Mouse (Mus musculus) MEL (cell line): Measurements from ENCODE around the gene Nipa1.

Experiments
- CHD1 ChIP-seq: IDR thresholded peaks from 2 replicates; pipeline ENCODE4 v1.6.1; 2012; ENCODE audit warnings: low read depth, mild to moderate bottlenecking, inconsistent platforms, low read length, improper control_type of control experiment
- CTCF ChIP-seq, 3 experiments: IDR thresholded peaks in 2 of 3; conservative IDR thresholded peaks in 1 of 3; 2 replicates each; pipeline ENCODE4 v1.5.1; 2011 to 2012; ENCODE audit warnings: low read length in 3 of 3, low read depth in 2 of 3, mild to moderate bottlenecking in 2 of 3, improper control_type of control experiment in 1 of 3, inconsistent platforms in 1 of 3, mixed read lengths in 1 of 3, moderate library complexity in 1 of 3; ENCODE audit not compliant: control insufficient read depth in 1 of 3, insufficient read depth in 1 of 3, poor library complexity in 1 of 3, severe bottlenecking in 1 of 3
- E2F4 ChIP-seq: IDR thresholded peaks from 2 replicates; pipeline ENCODE4 v1.6.1; 2011; ENCODE audit warnings: low read depth, low read length, improper control_type of control experiment, borderline replicate concordance
- GABPA ChIP-seq: IDR thresholded peaks from 2 replicates; pipeline ENCODE4 v1.6.1; 2012; ENCODE audit warnings: low read depth, mild to moderate bottlenecking, inconsistent platforms, low read length, improper control_type of control experiment, moderate library complexity
- MAX ChIP-seq: IDR thresholded peaks from 2 replicates; pipeline ENCODE4 v1.6.1; 2011; ENCODE audit warnings: low read length, improper control_type of control experiment
- POLR2A ChIP-seq, 2 experiments: IDR thresholded peaks; 2 replicates each; pipeline ENCODE4 v1.6.1; 2011 to 2012; ENCODE audit warnings: low read length in 2 of 2, mild to moderate bottlenecking in 2 of 2, control low read depth in 1 of 2, improper control_type of control experiment in 1 of 2, low read depth in 1 of 2, moderate library complexity in 1 of 2; ENCODE audit not compliant: control insufficient read depth in 1 of 2, insufficient read depth in 1 of 2, poor library complexity in 1 of 2
- POLR2AphosphoS2 ChIP-seq: IDR thresholded peaks from 2 replicates; pipeline ENCODE4 v1.6.1; 2011; ENCODE audit warnings: low read length, improper control_type of control experiment
- POLR2AphosphoS5 ChIP-seq: IDR thresholded peaks from 2 replicates; pipeline ENCODE4 v1.6.1; 2012; ENCODE audit warnings: low read depth, borderline replicate concordance, mild to moderate bottlenecking, inconsistent platforms, low read length, moderate library complexity, mixed read lengths
- SMC3 ChIP-seq: IDR thresholded peaks from 2 replicates; pipeline ENCODE4 v1.6.1; 2011; ENCODE audit warnings: low read depth, low read length, improper control_type of control experiment
- USF1 ChIP-seq: IDR thresholded peaks from 2 replicates; pipeline ENCODE4 v1.6.1; 2014; ENCODE audit warnings: low read depth, mild to moderate bottlenecking, inconsistent platforms, low read length, improper control_type of control experiment, moderate library complexity

GRCm38 (mm10) chr7:55938341-55938740, 81.4 kb downstream of the Nipa1 start:
- no peak for TF ChIP-seq GABPA
- no peak for TF ChIP-seq POLR2A (IDR thresholded peaks at IDR 0.05; ENCODE audit: control insufficient read depth in 1 of 2, insufficient read depth in 1 of 2, low read depth in 1 of 2, low read length in 2 of 2, poor library complexity in 1 of 2)
- TF ChIP-seq CTCF (IDR thresholded peaks at IDR 0.05 in 2 of 3, conservative IDR thresholded peaks at IDR 0.05 in 1 of 3; ENCODE audit: control insufficient read depth in 1 of 3, insufficient read depth in 1 of 3, low read depth in 2 of 3, low read length in 3 of 3, poor library complexity in 1 of 3, severe bottlenecking in 1 of 3): no peak
- no peak for TF ChIP-seq USF1
- TF ChIP-seq POLR2AphosphoS2: no peak
- no peak for TF ChIP-seq E2F4
- TF ChIP-seq MAX: no peak
- TF ChIP-seq CHD1: no peak
- TF ChIP-seq POLR2AphosphoS5: no peak
- no peak for TF ChIP-seq SMC3
